Mouse (Mus musculus) liver, adult (tissue): ENCODE results near the gene Kazn.
A peak's percentile ranks its signal among the peaks of the same experiment; 100 is the strongest.

Experiments used
- GATA4 ChIP-seq: IDR thresholded peaks from 2 replicates; pipeline ENCODE4 v1.6.1; 2014; ENCODE audit warnings: mild to moderate bottlenecking, low read length; ENCODE audit not compliant: insufficient replicate concordance

Gene Kazn

DNA sequence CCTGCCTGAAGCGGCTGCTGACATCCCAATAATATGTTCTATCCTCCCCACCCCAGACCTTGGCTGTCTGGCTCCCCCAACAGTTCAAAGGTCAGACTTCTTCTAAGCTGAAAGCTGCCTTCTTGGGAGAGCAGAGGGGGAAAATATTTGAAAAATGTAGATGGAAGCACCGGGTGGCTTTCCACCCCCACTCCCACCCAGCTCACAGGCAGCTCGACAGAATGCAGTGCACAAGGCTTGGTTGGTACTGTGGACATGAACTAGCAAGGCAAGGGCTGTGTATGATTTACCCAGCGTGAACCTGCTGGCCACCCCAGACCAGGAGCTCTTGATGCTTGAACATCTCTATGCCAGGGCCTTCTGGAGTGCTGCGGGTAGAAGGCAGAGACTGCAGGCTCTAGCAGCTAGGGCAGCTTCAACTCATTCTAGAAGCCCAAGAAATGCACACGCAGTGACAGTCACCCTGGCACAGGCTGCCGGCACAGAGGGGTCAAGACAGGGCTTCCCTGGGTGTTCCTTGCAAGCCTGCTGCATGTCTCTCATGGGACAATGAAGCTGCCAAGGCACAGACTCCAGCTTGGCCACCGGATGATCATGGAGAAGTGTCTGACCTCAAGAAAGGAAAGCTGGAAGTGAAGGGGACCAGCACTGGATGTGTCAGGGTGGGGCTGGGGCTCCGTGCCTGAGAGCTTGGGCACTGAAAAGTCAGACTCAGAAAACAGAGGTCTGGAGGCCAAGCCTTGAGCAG is 15.1 kb downstream of the Kazn start:
- TF ChIP-seq GATA4, result no peak

DNA sequence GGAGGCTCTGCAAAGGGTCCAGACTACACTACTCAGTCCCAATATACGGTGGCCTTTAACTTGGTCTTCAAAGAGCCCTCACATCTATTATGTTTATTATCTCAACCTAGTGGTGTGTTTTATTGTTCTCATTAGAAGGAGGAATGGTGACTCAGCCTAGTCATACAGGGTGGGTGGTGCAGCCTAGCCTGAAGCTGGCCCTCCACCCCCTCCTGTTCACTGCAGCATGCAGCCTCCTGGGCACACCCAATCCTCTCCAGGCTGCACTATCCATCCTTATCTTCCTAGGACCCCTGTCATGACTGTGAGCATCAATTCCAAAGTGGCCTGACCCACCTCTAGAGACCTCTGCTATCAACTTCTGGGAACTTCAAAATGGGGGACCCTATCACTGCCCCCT is 16.8 kb downstream of the Kazn start:
- TF ChIP-seq GATA4, result no peak

DNA sequence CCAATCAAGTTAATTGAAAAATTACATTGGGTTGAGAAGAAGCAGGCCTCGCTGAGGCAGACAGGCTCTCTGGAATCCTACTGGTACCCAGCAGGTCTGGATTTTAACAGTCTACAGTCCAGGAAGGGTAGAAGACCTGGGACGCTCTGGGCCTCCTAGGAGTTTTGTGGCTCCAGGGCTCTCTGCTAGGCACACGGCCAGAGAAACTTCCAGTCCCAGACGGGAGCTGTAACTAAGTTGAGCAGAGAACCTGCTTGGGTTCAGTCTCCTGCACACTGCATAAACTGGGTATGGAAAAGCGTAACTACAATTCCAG is 17.5 kb downstream of the Kazn start:
- no peak for TF ChIP-seq GATA4

DNA sequence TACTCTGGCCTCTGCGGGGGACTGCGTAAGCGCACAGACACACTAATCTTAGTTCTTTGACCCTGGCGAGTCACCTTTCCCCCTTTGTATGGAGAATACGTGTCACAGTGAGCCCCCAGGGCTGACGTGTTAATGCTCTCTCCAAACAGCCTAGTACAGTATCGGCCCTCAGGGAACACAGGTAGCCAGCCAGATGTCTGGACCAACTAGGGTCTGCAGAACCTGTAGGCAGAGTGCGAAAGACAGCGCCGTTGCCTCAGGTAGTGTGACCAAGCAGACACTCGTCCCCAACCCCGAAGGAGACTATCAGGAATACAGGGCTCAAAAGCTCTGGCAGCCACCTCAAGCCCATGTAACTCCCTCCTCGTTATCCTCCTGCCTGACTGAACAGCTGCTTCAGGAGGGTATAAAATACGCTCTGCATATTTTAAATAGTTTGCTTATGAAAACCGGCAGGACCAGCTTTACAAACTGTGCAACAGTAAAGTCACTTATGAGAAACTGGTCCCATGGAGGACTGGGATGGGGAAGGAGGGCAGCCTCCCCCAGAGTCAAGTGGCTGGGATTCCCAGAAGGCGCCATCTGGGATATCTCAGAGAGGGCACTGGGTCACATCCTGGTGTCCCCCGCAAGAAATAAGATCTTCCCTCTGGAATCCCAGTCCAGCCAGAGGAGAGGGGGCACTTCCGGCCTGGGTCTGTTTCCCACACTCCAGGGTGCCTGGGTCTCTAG is 18.0 kb downstream of the Kazn start:
- TF ChIP-seq GATA4, result peak; percentile 48; the same call in 1 of the 2 replicates

DNA sequence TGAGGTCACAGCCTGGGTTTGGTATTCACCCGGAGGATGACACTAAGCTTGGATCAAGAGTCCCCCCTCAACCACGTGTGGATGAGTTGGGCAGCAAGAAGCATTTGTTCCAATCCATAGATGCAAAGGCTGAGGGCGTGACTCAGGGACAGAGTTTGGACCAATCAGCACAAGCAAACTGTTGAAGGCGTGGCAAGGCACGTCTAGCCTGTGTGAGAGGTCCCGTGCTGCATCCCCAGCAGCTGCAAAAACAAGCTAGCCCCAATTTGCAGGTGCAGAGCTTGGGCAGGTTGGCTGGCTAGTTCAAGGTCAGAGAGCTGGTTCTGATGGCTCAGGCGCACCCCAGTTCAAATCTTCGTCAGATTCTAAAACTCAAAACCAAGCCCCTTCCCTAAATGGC is 20.2 kb downstream of the Kazn start:
- no peak for TF ChIP-seq GATA4

DNA sequence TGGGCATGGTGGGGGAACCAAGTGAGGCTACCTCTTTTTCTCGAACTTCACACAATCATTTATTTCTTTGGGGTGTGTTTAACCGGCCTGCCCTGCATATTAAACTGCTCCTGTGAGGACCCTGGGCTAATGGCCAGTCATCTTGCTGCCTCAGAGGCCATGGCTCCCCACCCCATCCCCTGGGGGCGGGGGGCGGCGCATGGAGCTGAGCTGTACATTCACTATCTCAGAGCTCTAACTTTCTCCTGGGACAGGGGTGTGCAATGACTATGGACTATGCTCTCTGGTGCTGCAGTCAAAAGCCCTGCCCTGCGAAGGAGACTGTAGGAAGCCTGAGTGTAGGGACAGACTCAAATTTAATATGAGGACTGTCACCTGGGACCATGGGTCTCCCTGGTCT is 22.2 kb downstream of the Kazn start:
- TF ChIP-seq GATA4, result no peak

DNA sequence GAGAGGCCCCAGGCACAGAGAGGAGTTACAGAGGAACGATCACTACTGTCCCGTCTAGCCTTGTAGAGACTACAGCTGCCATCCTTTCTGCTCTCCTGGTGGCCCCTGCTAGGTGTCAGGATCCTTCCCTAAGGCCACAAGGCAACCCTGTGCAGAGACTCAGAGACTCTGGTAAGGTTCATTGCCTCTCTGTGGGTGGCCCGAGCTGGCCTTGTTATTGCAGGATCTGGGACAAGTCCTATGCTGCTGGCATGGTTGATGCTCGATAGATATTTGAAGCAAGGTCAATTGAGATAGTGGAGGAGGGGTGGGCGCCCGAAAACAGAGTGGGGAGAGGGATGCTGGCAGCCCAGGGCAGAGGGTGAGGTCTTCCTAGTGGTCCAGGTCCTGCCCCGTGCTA is 23.4 kb downstream of the Kazn start:
- no peak for TF ChIP-seq GATA4

DNA sequence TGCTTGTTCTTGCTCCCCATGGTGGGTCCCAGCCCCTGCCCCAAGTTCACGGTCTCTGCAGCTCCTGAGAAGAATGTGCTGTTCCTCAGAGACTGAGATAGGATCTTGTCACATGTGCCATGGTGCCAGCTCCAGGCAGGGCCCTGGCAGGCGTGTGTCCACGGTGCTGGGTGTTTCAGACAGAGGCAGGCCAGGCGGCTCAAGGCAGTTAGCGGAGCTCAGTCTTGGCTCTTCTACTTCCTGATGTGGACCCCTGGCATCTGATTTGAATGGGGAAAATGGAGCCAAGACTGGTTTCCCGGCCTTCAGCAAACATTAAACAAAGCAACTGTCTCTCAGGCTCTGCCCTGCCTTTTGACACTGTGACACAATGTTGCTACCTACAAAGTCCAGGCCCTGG is 24.7 kb downstream of the Kazn start:
- TF ChIP-seq GATA4, result no peak

DNA sequence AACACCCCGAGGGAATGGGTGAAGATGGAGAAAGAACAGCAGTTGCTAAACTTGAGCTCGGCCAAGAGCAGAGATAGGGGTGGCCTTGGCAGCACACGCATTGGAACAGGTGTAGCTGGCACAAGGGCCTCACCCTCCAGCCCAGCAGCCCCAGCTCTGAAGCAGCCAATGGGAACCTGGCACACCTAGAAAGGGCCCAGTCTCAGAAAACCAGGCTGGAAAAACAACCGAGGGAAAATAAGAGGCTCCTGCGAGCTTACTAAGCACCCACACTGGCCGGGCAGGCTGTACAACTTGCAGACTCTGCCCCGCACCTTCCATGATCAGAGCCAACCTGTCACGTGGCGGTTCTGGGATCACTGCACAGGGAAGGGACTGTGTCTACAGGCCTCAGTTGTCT is 26.8 kb downstream of the Kazn start:
- no peak for TF ChIP-seq GATA4

DNA sequence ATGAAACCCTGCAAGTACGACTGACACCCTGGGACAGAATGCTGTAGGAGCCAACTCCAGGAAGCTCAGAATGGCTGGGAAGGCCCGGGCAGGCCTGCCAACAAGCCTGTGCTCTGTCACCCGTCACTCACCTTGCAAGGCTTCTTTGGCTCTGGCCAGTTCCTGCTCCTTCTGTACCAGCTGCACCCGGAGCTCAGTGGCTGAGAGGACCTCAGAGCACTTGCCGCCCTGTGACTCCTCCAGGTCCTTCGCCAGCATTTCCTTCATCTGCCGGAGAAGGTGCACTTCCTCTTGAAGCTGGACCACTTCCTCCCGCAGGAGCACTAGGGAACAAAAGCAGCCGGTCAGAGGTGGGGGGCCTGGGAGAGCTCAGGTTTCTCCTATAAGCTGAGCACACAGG is 29.3 kb downstream of the Kazn start:
- TF ChIP-seq GATA4, result no peak

DNA sequence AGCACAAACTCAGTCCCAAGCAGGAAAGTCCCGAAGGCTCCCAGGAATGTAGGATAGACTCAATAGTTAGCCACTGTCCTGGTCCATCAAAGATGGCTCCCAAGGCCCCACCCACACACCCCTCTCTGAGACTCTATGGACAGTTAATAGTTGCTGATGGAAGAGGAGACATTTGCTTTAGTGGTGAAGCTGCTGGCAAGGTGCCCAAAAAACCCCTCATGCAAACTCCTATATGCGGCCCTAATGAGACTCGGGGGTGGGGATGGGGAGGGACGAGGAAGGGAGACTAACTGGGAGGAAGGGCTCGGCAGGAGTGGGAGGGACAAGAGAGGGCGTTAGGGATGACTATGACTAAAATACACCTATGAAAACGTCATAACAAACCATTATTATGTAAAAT is 29.7 kb downstream of the Kazn start:
- no peak for TF ChIP-seq GATA4

DNA sequence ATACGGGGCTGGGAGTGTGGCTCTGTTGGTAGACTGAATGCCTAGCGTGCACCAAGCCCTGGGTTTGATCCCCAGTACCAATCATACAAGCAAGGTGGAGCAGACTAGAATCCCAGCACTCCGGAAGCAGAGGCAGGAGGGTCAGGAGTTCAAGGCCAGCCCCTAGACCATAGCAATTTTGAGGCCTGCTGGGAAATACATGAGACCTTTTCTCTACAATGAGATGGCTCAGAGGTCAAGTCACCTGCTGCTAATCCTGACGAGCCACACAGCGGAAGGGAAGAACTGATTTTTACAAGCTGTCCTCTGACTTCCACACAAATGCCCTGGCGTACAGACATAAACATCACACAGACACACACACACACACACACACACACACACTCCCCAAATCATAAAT is 33.5 kb downstream of the Kazn start:
- TF ChIP-seq GATA4, result no peak

DNA sequence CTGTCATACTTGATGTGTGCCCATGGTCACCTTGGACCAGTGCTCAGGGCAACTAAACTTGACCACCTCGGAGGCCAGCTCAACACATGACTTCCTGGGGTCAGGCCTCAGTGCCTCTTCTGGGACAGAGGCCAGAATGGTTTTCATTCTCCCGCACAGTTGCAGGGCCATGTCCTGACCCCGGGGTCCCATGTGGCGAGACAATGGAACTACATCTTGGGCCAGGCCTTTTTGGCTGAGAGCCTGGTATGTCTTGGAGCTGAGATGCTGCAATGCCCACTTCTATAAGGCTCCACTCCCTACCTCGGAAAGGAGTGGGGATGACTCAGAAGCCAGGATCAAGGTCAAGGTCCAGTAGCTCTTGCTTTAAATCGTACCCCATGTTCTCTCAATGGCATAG is 42.6 kb downstream of the Kazn start:
- no peak for TF ChIP-seq GATA4

DNA sequence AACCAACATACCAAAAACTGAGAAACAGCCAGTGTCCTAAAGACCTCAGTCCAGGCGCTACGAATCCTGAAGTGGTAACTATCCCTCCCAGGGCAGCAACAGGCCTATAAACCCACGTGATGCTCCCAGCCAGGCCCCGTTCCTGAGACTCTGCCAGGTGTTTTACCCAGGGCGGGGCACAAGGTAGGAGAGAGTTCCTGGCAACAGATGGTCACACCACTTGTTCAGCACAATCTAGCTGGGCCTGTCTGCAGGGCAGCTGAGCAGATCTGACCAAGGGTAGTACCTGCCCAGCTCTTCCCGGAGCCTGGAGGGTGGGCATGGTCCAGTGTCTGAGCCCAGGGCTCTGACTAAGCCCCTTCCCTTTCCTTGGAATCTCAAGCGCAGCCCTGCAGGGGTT is 45.4 kb downstream of the Kazn start:
- no peak for TF ChIP-seq GATA4

DNA sequence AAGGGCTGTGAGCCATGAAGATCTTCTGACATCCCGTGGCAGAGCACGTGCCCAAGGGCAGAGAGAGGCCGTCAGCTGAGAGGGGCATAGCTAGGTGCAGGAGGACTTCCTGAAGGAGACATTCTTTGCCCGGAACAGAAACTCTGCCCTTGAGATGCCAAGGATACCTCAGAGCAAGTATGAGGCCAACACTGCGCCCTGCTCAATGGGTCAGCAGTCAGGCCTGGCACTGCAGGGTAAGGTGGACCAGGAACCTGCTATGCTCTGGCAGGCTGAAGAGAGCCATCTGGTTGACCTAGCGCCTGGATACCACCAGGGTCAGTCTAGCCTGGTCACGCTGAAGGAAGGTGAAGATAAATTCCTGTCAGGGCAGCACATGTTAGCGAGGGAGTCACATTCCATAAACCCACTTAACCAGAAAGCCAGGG is 46.0 kb downstream of the Kazn start:
- no peak for TF ChIP-seq GATA4

DNA sequence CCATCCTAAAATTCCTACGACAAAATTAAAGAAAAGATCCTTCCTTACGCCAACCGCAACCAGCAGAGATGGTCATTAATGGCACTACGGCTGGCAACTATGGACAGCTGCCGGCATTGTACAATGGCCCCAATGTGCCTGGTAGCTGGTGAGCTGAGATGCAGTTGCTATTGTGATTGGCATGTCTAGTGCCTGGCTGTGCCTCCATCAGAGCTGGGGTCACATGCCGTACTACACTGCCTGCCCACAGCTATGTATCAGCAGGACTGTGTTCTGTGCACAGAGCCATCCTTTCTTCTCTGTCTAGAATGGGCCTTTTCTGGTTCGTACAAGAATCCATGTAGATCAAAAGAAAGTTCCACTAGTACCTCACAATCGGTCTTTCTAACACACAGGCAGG is 49.2 kb downstream of the Kazn start:
- TF ChIP-seq GATA4, result no peak

DNA sequence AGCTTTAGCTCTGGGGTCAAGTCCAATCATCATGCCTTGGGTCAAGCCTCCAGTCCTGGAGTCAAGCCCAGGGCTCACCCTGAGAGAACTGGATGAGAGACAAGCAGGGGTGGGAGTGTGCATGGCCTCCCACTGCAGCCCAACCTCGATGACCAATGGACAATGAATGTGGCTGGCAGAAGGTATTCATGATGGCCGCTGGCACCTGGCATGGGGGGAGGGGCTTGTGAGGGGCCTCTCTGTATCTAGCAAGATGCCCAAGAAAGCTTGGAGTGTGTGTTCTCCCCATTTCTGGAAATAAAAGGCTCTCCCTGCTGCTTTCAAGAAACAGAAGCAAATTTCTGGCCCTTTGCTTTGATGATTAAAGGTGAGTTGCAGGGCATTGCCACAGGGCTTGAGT is 50.7 kb downstream of the Kazn start:
- no peak for TF ChIP-seq GATA4

DNA sequence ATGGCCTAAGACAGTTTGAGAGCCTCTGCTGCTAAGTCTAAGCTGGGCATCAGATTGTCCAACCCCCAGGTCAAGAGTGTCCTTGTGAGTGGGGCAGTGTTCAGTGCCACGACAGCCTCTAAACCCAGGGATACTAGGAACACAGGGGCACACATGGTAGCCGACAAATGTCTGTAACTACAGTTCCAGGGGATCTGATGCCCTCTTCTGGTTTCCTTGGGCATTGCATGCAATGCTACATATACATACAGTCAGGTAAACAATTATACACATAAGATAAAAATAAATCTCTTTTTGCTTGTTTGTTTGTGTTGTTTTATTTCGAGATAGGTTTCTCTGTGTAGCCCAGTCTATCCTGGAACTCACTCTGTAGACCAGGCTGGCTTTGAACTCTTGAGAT is 53.0 kb downstream of the Kazn start:
- no peak for TF ChIP-seq GATA4

DNA sequence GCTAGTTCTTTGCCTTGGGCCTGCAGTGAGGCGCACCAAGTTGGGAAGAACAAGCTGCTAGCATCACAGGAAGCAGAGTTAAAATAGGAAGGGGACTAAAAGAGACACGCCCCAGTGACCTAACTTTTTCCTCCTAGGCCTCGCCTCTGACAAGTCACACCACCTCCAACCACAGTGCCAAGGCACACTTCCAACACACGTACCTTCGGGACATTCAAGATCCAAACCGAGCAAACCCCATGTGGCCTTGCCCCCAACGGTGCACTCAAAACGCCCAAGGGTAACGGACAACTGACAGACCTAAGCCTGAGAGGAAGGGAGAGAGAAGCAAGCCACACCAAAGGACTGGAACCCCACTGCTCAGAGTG is 53.7 kb downstream of the Kazn start:
- TF ChIP-seq GATA4, result no peak
